ENCODE assay signal across 18 mouse cellular contexts in genomic region chr15:27549878-27550277, GRCm38 (mm10).
A peak's percentile ranks its signal among the peaks of the same experiment; 100 is the strongest.
DNase-seq lines count a peak whose midpoint lies in the region; ATAC-seq and TF ChIP-seq lines count a peak whose summit lies in the region.
"Had no signal": no experiment of that assay in that cellular context is flagged by ENCODE, and none has a peak within 500 bp of the region (broad histone marks: within the 10 kb centered on the region; RNA-seq: fewer than 3 reads in every experiment).

No protein-coding gene starts in this region.

- peaks cover 3% of the 10 kb centered on the region; the same call in 1 of the 2 replicates for H3K4me1 ChIP-seq in forebrain, embryonic 15.5 days
- 0 out of 2 replicates have a peak, but pooled peaks cover 4% of the 10 kb centered on the region for H3K4me1 ChIP-seq in forebrain, embryonic 10.5 days
- no peaks in the 10 kb centered on the region; the same call in 1 of the 2 replicates for H3K4me1 ChIP-seq in midbrain, embryonic 11.5 days (ENCODE audit: control insufficient read depth, insufficient read depth, low read length)
- H3K4me1 ChIP-seq in midbrain, embryonic 13.5 days (replicated peaks): peaks cover 14% of the 10 kb centered on the region
- H3K4me1 ChIP-seq in stomach, embryonic 16.5 days (ENCODE audit: control insufficient read depth, insufficient read depth, low read length): peaks cover 18% of the 10 kb centered on the region

- no peak overlapping the region for H3K4me3 ChIP-seq in forebrain, embryonic 15.5 days
- no peak overlapping the region for H3K4me3 ChIP-seq in forebrain, embryonic 10.5 days
- no peak overlapping the region for H3K4me3 ChIP-seq in left cerebral cortex, adult 2 months
- H3K4me3 ChIP-seq in midbrain, embryonic 11.5 days (ENCODE audit: low read depth, low read length): no peak overlapping the region
- no peak overlapping the region for H3K4me3 ChIP-seq in midbrain, embryonic 13.5 days (replicated peaks)
- H3K4me3 ChIP-seq in stomach, embryonic 16.5 days (replicated peaks; ENCODE audit: low read length): no peak overlapping the region
- H3K4me3 ChIP-seq: embryonic facial prominence, embryonic 10.5 days; erythroblast, embryonic 14.5 days; limb, embryonic 13.5 days had no signal

- no peak overlapping the region for H3K9ac ChIP-seq in forebrain, embryonic 15.5 days (replicated peaks)
- H3K9ac ChIP-seq in midbrain, embryonic 11.5 days (ENCODE audit: low read length): no peak overlapping the region
- no peak overlapping the region for H3K9ac ChIP-seq in midbrain, embryonic 13.5 days (replicated peaks)
- H3K9ac ChIP-seq in stomach, embryonic 16.5 days (ENCODE audit: low read length): no peak overlapping the region
- H3K9ac ChIP-seq: limb, embryonic 13.5 days had no signal

- peak; percentile 63 for ATAC-seq in forebrain, embryonic 15.5 days (replicated peaks)
- peak; percentile 61; the same call in 1 of the 2 replicates for ATAC-seq in midbrain, embryonic 11.5 days (ENCODE audit: low FRiP score)
- ATAC-seq in midbrain, embryonic 13.5 days: no peak
- ATAC-seq in stomach, embryonic 16.5 days (ENCODE audit: insufficient read depth, low FRiP score): peak; percentile 49; the same call in 1 of the 2 replicates
- ATAC-seq: activated CD4-positive, CD25-positive, alpha-beta regulatory T cell, adult 4 months; hindbrain, postnatal 0 days had no signal

- no peaks in the 10 kb centered on the region for H3K27me3 ChIP-seq in forebrain, embryonic 15.5 days
- no peaks in the 10 kb centered on the region for H3K27me3 ChIP-seq in forebrain, embryonic 10.5 days (ENCODE audit: poor library complexity, severe bottlenecking)
- H3K27me3 ChIP-seq in midbrain, embryonic 11.5 days (ENCODE audit: control insufficient read depth, insufficient read depth, low read length): no peaks in the 10 kb centered on the region
- H3K27me3 ChIP-seq in midbrain, embryonic 13.5 days: peaks cover 5% of the 10 kb centered on the region; the same call in 1 of the 2 replicates
- H3K27me3 ChIP-seq in stomach, embryonic 16.5 days (ENCODE audit: control insufficient read depth, insufficient read depth, low read length): no peaks in the 10 kb centered on the region
- H3K27me3 ChIP-seq: limb, embryonic 13.5 days had no signal

- intact Hi-C loops in left cerebral cortex, adult 2 months (cut with DNase I): no loop called here
- intact Hi-C loops in left cerebral cortex, postnatal 25 days (cut with DNase I): no loop called here

- H3K27ac ChIP-seq in forebrain, embryonic 15.5 days (replicated peaks): no peak overlapping the region
- no peak overlapping the region for H3K27ac ChIP-seq in forebrain, embryonic 10.5 days
- H3K27ac ChIP-seq in left cerebral cortex, adult 2 months: peak overlapping the region; percentile 63; the same call in 1 of the 2 replicates
- no peak overlapping the region for H3K27ac ChIP-seq in midbrain, embryonic 11.5 days (ENCODE audit: low read depth, low read length)
- H3K27ac ChIP-seq in midbrain, embryonic 13.5 days: no peak overlapping the region
- H3K27ac ChIP-seq in stomach, embryonic 16.5 days (ENCODE audit: low read length): no peak overlapping the region
- H3K27ac ChIP-seq: embryonic facial prominence, embryonic 10.5 days; hindbrain, postnatal 0 days; limb, embryonic 13.5 days; macrophage had no signal

- no peak overlapping the region for H3K4me2 ChIP-seq in forebrain, embryonic 15.5 days (replicated peaks)
- H3K4me2 ChIP-seq in midbrain, embryonic 11.5 days: no peak overlapping the region
- no peak overlapping the region for H3K4me2 ChIP-seq in midbrain, embryonic 13.5 days (replicated peaks)
- no peak overlapping the region for H3K4me2 ChIP-seq in stomach, embryonic 16.5 days (ENCODE audit: low read depth, low read length)
- H3K4me2 ChIP-seq: limb, embryonic 13.5 days had no signal

- no peak for TF ChIP-seq CTCF in left cerebral cortex, adult 2 months (IDR thresholded peaks at IDR 0.05)

- no peaks in the 10 kb centered on the region for H3K9me3 ChIP-seq in forebrain, embryonic 15.5 days
- H3K9me3 ChIP-seq in forebrain, embryonic 10.5 days: no peaks in the 10 kb centered on the region
- no peaks in the 10 kb centered on the region for H3K9me3 ChIP-seq in midbrain, embryonic 11.5 days (ENCODE audit: control insufficient read depth, low read length)
- no peaks in the 10 kb centered on the region for H3K9me3 ChIP-seq in midbrain, embryonic 13.5 days
- no peaks in the 10 kb centered on the region for H3K9me3 ChIP-seq in stomach, embryonic 16.5 days (replicated peaks; ENCODE audit: control insufficient read depth, low read length)
- H3K9me3 ChIP-seq: embryonic facial prominence, embryonic 10.5 days; limb, embryonic 13.5 days had no signal

- H3K36me3 ChIP-seq in forebrain, embryonic 15.5 days: 0 out of 2 replicates have a peak, but pooled peaks cover 1% of the 10 kb centered on the region
- H3K36me3 ChIP-seq in forebrain, embryonic 10.5 days (replicated peaks): no peaks in the 10 kb centered on the region
- H3K36me3 ChIP-seq in midbrain, embryonic 11.5 days (ENCODE audit: control insufficient read depth, insufficient read depth, low read length): no peaks in the 10 kb centered on the region
- no peaks in the 10 kb centered on the region; the same call in 1 of the 2 replicates for H3K36me3 ChIP-seq in midbrain, embryonic 13.5 days
- H3K36me3 ChIP-seq in stomach, embryonic 16.5 days (ENCODE audit: control insufficient read depth, insufficient read depth, low read length): no peaks in the 10 kb centered on the region
- H3K36me3 ChIP-seq: embryonic facial prominence, embryonic 10.5 days; limb, embryonic 13.5 days had no signal

- WGBS in forebrain, embryonic 15.5 days: 52% methylated on average over 7 of the region's 7 CpGs
- 86% methylated on average over 7 of the region's 7 CpGs for WGBS in forebrain, embryonic 10.5 days
- WGBS in midbrain, embryonic 11.5 days: 72% methylated on average over 7 of the region's 7 CpGs
- WGBS in midbrain, embryonic 13.5 days: 52% methylated on average over 7 of the region's 7 CpGs
- 27% methylated on average over 7 of the region's 7 CpGs for WGBS in stomach, embryonic 16.5 days

- DNase-seq in forebrain, embryonic 10.5 days (ENCODE audit: extremely low spot score, low spot score): no peak
- no peak for DNase-seq in left cerebral cortex, adult 2 months (ENCODE audit: extremely low spot score in 1 of 2, low spot score in 2 of 2)
- no peak for DNase-seq in left cerebral cortex, postnatal 25 days (ENCODE audit: low spot score in 2 of 2)
- no peak for DNase-seq in midbrain, embryonic 11.5 days (ENCODE audit: low spot score, missing footprints)
- DNase-seq: adrenal gland, postnatal 25 days; heart, postnatal 14 days; kidney, adult 18-20 months; retina, postnatal 1 day; thymus, postnatal 14 days had no signal
